Mouse (Mus musculus) 3134 (cell line): ENCODE measurements around the gene F12.
A peak's percentile ranks its signal among the peaks of the same experiment; 100 is the strongest.
"Not testable (repeated sequence)": the region's sequence is repeated elsewhere in the genome, so short reads cannot be mapped to it uniquely, and the experiment has no call there.

Source experiments
- DNase-seq: peaks from one replicate; pipeline ENCODE4 v3.0.0-alpha.2; 2011; ENCODE audit warnings: low spot score; ENCODE audit not compliant: insufficient read length; ENCODE audit errors: extremely low read depth

The F12 gene

DNA sequence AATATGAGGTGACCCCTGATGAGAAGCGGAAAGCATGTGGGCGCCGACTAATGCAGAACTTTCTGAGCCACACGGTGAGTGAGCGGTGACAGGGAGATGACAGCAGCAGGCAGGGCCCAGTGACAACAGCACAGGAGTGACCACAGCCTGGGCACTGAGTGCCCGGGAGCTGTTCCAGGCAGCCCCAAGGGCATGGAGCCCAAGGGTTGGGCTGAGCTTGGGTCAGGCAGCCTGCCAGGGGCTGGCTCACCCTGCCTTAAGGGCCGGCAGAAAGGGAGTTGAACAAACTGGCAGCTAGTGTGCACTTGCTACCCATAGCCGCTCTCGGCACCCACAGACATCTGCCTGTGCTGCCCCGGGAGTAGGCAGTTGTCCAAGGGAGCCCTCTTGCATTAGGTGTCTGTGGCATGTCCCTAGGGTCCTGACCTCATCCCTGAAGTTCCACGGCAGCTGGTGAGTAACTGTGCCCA is 24.0 kb upstream of the F12 start:
- peak; percentile 99 for DNase-seq

DNA sequence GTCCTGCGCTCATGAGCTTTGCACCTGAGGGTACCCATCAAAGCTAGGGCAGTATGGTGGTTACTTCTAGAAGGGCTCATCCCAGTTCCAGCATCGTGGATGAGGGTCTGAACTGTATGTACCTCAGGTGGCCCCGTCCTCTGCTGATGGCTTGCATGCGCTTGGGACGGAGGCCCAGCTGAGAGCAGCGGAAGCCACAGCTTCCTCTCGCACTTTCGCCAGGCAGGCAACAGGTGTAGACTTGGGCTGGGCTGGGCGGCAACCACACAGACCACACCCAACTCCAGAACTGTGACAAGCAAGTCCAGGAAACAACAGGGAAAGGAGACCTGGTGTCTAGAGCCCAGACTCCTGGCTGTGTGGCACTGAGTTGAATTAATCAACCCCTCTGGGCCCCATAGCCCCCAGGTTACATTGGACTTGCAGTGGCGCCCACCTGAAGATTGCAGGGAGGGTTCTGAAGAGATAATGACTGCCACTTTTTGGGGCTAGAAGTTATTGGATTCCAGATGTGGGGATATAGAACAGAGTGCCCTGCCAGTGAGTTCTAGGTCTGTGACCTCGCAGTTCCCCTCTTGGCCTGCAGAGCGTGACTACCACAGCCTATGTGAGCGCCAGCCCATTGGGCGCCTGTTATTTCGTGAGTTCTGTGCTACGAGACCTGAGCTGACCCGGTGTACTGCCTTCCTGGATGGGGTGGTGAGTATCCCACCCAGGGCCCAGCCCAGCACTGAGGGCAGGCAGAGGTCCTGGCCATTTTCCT is 23.3 kb upstream of the F12 start:
- no peak for DNase-seq

DNA sequence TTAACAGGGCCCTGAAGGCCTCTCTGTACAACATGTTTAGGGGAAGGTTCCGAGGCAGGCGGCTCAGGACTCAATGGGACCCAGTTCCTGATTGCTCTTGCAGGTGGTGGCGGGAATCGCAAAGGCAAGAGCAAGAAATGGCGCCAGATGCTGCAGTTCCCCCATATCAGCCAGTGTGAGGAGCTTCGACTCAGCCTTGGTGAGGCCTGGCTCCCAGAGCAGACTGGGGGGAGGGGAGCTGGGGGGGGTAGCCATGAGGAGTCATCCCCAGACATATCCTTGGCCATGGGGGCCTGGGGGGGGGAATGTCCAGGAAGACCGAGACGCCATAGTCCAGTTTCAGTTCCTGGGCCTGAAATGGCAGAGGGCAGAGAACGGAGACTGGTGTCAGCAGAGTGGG is 22.6 kb upstream of the F12 start:
- no peak for DNase-seq

DNA sequence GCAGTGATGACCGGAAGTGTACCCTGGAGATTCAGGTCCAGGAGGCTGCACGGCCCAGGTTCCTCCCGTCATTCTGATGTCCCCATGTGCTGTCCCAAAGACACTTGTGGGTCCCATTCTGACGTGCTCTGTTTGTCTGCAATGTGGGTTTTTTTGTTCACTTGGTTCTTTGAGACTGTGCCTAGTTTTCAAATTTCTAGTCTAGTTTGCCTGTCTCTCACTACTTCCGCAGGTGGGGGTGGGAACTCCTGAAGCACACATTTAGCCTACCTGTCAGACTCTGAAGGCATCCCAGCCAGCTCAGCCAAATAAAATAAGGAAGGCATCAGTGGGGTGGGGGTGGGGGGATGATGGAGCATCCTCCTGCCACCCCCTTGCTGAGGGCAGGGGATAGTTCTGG is 21.5 kb upstream of the F12 start:
- no peak for DNase-seq

DNA sequence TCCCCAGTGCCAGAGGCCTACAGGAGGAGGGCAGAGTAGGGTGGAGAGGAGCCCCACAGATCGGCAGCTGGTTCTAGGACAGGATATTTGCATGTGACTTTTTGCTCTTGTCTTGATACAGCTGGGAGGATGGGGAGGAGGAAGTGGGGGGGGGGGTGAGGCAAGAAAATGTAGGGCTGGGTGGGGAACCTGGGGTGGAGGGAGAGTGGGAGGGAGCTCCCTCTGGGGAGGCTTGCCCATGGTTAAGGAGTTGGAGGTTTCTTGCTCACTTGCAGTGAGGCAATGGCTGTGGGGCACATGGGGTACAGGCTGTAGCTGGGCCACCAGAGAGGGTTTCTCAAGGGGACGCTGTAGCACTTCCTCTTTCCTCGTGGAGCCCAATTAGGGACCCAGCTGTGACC is 20.9 kb upstream of the F12 start:
- no peak for DNase-seq

DNA sequence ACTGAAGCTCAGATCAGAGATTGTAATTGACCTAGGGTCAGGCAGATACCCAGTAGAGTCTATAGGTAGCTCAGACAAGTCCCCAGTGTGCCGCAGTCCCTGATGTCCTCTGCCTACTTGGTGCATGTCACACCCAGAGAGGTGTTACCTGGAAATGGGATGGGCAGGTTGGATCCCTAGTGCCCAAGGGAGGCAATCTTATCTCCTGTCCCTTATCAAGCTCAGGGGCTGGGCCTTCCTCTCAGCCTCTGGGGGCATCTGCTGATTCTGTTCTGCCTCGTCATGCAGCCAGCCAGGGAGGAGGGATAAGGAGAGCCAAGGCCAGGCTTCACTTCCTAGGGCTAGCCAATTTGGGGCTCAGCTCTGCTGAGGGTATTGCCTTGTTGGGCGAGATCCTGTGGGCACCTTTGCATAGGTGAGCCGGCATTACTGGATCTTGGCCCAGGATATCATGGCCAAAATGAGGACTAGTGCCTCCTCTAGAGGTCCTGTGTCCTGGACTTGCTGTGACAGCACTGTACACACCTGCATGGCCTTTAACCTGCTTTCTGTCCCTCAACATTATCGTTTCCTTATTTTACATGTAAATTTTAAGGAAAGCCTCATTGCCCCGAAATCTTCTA is 20.0 kb upstream of the F12 start:
- DNase-seq: no peak

DNA sequence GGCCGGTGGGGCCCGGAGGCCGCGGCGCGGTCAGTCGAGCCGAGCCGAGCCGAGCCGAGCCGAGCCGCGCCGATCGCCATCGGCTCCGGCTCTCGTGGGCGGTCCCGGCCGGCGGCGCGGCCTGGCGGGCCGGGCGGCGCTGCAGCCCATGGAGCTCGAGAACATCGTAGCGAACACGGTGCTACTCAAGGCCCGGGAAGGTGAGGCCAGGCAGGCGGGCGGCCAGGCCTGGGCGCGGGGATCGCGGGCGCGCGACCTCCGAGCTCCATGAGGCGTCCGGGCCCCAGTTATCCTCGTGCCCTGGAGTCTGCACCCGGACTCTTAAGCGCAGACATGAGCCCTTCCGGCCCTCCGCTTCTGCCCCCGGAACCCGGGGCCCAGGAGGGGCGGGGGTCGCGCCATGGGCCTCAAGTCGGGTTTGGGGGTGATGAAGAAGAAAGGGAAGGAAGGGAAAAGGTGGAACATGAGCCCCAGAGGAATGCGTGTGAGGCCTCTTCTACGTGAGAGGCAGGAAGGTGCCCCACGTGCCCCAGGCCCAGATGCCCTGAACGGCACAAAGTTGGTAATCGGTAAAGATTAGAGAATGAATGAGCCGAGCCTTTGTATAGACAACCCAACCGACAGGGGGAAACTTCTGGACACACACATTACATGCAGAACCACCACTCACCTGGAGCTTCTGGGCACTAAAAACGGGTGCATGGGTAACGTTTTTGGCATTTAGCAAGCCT is 18.9 kb upstream of the F12 start:
- peak; percentile 74 for DNase-seq

DNA sequence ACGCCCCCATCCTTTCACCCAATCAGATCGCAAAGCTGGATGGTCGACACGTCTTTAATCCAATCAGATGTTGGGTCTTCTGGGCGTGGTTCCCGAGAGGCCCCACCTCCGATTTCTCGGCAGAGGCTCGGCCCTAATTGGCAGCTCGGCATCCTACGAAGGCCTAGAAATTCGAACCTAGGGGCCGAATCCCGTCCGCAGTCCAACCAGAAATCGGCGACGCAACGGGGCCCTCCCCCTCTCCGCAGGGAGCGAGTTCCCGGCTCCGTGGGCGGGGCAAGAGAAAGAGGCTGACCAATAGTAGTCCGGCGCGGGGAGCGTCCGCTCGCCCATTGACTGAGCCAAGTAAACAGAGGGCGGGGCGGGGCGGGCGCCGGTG is 18.3 kb upstream of the F12 start, which contains the start of gene Grk6:
Gene Grk6, plus strand, starts transcription at position 136 of the 379 bp plus-strand sequence.
- peak; percentile 98 for DNase-seq

DNA sequence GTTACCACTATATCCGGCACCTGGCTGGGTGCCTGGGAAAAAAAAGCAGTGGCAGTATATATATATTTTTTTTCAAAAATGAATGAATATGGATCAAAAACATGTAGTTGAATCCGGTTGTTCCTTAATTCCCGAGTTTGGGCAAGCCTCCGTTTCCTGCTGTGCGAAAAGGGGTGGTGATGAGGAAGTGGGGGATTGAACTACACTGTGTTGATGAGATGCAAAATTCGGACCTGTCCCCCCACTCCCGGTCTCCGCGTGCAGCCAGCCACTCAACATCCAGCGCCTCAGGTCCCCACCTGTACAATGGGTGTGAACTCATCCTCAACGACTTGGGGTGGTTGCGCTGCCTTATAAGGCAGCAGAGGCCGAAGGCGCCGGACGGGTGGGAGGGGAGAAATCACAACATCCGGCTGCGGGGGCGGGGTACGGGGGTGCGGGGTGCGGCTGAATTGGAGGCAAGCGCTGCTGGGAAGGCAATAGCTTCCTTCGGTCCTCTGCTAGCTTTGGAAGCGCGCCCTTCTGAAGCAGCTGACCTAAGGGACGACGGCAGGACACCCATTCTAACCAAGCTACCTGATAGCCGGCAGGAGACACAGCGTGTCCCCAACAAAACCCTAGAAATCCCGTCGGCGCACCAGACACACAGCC is 17.8 kb upstream of the F12 start:
- peak; percentile 87 for DNase-seq

DNA sequence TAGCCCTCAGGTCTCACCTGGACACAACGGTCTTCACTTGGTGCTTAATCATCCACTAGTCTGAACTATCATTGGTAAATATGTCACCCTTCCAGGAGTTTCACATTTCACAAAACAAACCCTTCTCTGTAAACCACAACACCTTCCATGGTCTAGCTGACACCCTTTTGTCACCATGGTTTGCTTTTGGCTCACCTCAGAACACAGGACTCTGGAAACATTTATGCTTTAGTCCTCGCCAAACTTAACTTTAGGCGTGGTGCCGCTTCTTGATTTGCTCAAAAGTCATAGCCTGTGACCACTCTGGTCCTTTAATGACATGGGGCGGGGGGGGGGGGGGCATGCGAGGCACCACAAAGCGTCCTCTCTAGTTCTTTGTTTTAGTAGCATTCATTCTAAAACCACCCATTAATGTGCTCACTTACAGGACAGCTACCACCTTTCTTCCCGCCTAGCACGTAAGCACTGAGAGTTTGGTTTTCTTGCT is 17.2 kb upstream of the F12 start:
- no peak for DNase-seq

DNA sequence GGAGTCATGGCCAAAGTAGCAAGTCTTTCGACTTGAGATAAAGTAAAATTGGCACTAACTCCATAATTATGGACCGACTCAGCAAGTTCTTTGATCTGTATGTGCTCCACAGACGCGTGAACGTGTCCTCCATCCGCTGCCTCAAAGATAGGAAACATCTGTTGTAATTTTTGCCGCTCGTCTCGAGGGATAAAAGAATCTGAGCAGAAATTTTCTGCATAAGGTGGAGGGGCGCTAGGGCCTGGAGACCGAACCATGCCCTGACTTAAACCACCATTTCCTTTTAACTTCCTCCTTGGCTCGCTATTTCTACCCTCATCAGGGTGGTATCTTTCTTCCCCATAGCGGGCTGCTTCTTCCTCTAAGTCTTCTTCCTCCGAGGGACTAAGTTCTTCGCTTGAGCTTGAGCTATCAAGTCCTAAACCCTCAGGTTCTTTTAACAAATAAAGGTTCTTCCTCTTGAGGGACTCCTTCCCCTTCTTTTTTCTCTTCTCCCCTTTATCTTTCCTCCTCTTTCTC is 10.6 kb upstream of the F12 start:
- not testable (repeated sequence) for DNase-seq

DNA sequence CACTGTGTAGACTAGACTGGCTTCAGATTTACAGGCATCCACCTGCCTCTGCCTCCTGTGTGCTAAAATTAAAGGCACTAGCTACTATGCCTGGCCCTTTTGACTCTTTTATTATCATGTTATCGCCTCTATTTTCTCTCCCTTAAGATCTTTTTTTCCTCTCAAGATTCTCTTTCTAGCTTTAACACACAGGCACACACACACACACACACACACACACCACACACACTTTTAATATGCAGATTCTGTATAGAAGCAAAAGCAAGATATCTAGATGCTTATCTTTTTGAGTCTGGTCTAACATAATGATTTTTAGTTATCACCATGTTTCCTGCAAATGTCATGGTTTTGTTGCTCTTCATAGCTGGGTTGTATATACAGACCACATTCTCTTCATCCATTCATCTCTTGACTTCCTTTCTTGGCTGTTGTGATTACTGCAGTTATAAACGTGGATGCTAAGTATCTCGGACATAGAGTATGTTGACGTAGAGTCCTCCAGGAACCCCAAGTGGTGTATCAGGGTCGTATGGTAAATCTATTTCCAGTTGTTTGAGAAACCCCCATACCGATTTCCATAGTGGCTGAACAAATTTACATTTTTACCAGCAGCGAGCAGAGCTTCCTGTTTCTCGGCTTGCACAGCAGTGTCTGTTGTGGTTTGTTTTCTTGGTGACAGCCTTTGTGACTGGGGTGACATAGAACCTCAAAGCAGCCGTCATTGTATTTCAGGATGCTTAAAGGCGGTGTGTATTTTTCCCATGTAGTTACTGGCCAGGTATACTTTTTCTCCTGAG is 5.5 kb upstream of the F12 start:
- DNase-seq: no peak

DNA sequence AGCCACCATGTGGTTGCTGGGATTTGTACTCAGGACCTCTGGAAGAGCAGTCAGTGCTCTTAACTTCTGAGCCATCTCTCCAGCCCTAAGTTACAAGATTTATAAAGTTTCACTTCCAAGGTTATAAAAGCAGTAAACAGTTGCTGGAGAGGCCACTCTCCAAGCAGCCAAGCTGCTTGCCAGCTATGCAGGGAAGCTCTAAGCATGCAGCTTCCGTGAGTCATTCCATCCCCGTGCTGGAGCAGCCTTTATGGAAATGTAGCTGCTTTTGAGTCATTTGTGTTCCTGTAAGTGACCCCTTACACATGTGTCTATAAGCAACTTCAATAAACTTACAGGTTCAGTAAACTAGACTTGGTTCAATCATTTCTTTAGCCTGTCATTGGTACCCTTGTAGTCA is 4.0 kb upstream of the F12 start:
- DNase-seq: no peak

DNA sequence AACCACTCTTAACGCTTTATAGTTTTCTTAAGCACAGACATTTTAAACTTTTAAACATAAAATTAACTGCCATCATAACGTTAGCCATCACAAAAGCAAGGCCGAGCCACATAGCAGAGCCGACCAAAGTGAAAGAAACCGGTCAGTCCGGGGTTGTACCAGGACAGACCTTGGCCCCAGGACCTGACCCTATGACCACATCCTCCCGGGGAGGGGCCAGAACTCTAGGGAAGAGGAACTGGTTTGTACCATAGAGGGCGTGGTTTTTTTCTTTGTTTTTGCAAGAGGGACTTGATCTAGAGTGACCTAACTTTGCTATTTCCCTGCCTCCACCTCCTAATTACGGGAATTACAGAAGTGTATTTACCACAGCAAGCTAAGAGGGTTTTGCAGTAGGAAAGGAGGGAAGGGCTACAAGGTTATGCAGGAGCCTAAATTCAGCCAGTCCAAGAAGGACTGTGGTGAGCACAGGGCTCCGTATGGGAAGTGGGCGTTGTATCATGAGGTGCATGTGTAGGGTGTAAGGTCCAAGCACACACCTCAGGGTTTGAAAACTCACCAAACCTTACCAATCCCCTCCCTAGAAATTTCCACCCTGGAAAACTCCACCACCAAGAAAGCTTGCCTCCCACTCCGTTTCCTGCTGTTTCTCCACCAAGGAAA is 2.8 kb upstream of the F12 start:
- peak; percentile 59 for DNase-seq

DNA sequence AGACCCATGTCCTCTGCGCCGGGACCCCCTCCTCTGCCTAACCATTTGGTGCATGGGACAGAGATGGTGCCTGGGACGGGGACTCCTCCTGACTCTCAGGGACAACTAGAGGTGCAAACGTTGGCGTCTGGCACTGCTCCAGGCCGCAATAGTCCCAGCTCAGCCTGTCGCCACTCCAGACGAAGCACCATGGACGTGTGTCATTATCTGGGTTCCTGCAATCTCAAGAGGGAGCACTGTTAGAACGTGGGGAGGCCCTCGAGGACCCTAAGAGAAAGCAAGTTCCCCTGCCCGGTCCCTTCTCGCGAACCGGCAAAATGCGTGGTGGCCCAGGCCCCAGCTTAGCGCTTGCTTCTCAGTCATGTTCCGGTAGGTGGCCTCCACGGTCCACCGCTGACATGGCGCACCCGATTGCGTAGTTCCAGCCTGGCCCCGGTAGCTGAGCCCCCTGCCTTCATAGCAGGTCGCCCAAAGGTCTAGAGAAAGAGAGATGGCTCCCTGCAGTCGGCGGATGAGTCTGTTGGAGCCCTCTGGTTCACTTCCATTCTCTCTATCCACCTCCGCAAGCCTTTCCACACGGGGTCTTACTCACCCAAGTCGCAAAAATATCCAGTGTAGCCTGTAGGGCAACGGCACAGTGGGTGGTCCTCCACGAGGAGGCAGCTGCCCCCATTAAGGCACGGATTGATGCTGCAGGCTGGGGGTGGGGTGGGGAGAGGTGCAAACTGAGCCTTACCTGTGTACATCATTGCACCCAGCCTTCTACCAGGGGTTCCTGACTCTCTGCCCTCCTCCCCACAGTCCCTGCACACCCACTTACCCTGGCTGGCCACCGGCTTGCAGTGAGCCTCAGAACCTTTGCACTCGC is 5.4 kb downstream of the F12 start:
- no peak for DNase-seq

DNA sequence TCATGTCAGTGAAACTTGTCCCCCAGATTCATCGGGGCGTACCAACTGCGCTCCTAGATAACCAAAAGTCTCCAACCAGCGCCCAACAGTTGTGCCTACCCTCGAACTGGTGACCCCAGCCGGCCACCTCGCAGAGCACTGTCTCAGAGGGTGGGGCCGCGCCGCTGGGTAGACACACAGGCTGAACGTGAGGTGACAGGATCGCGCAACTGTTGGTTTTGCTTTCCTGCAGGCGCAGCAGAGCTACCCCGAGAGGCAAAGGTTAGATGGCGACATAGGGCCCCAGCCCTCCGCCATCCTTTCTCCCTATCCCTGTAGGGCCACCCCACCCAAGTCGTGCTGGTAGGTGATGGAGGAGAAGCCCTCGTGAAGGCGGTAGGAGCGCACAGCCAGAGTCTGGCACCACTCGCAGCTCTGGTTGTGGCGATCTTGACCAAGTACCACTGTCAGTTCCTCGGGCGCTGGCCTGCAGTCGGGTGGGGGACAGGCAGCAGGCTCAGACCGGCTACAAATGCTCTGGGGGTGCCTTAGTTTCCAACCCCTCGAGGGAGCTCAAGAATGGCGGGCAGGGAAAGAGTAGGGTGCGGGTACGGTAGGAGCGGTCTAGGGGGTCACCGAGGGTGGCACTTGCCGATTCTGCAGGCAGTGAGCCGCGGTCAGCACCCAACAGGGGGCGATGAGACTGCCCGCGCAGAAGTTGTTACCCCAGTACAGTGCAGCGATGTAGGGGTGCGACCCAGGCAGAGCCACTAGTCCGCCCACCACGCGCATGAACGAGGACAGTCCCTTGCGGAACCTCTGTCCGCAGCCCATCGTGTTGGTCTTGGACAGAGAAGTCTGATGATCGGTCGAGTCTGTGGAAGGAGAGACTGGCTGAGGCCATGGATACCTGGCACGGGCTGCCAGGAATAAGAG is 6.3 kb downstream of the F12 start:
- DNase-seq: no peak

DNA sequence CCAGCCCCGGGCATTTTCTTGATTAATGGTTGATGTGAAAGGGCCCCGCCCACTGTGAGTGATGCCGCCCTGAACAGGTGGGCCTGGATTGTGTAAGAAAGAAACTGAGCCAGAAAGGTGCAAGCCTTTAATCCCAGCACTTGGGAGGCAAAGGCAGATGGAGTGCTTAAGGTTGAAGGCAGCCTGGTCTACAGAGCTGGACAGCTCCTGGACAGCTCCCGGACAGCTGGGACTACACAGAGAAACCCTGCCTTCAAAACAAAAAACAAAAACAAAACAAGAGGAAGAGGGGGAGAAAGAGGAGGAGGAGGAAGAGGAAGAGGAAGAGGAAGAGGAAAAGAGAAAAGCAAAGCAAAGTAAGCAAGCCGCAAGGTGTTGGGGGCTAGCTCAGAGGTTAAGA is 7.5 kb downstream of the F12 start:
- DNase-seq: no peak

DNA sequence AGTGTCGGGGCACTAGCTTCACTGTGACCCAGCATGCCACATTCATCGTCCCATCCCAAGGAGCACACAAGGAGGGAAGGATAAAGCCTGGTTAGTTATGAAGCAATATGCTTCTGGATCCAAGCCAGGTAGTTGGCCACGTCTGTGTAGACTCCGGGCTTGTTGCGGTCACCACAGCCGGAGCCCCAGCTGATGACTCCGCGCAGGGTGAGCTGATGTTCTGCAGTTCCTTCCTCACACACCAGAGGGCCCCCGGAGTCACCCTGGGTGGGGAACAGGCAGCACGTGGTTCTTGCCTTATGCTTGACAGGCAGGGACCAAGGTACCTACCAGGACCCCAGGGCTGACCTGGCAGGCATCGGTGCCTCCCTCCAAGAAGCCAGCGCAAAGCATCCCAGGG is 8.6 kb downstream of the F12 start:
- DNase-seq: peak; percentile 88
